Mouse (Mus musculus) urinary bladder, postnatal 36 days (tissue): ENCODE data around the gene Mfsd2b.

Experiments
- DNase-seq, 2 experiments: peaks; one replicate each; pipeline ENCODE4 v3.0.0; 2022; ENCODE audit warnings: low spot score in 2 of 2, mixed read lengths in 1 of 2

Gene Mfsd2b

GRCm38 (mm10) chr12:4873531-4873930 lies 628 bp downstream of the Mfsd2b start:
- DNase-seq: no peak

- no peak for DNase-seq
These were observed 1.1 kb downstream of the Mfsd2b start for GRCm38 (mm10) chr12:4872983-4873477.

DNA sequence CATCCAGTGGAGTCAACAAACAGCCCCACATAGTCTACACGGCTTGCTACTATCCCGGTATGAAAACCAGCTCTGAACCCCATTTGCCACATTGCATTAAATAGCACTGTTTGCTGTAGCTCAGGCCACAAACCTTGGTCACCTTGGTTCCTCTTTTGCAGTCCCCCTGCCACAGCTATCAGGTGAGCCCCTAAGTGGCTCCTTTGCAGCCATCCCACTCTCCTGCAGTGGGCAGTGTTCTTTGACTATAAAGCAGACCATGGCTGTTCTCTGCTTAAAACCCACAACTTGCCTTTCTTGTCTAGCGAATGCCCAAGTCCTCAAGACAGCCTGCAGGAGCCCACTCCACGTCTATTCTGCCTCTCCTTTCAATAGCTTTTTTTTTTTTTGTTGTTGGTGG lies 1.9 kb downstream of the Mfsd2b start:
- DNase-seq: no peak

DNA sequence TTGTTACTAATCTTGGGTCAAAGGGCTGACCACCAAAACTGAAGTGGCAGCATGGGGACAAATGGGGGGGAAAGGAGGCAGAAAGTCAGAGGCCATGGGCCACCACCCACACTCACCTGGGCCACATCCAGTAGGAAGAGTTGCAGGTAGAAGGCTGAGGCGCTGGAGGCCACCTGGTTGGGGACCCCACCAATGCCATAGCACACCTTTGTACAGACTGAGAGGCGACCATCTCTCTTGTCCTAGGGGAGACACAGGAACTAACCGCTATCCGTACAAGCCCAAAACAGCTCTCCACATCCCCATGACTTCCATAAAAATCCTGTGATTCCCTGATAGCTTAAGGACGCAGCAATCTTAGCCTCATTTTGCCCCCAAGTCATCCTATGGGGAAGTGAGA lies 2.9 kb downstream of the Mfsd2b start:
- no peak for DNase-seq

- no peak for DNase-seq
These were observed 5.2 kb downstream of the Mfsd2b start for GRCm38 (mm10) chr12:4868924-4869323.

- no peak for DNase-seq
These were observed 9.8 kb downstream of the Mfsd2b start for GRCm38 (mm10) chr12:4864338-4864690.

DNA sequence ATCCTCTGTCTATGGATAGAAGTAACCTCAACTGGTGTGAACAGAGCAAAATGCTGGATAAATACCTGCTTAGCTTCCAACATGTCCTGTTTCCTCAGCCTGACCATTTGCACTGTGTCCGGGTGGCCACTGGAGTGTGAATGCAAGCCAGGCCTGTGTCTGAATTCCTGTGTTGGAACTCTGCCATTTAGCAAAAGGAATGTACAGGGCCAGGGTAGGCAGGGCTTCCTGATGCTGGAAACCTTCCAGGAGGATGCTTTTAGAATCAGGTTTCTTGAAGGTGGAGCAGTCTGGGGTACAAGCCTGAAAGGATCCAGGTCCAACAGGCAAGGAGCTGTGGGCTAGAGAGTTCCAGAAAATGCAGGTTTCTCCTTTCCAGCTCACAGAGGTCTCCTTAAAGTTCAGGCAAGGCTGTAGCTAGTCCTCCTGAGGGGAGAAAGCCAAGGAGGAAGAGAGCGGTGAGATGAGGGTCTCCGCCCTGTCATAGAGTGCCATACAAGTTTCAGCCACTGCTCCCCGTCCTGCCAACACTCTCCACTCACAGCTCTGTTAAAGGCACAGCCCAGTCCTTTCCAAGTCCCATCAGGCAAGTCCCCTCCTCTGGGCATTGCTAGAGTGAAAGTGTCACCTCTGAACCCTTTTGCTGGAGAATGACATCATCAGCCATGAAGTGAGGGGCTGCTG lies 10.4 kb downstream of the Mfsd2b start:
- DNase-seq: no peak

DNA sequence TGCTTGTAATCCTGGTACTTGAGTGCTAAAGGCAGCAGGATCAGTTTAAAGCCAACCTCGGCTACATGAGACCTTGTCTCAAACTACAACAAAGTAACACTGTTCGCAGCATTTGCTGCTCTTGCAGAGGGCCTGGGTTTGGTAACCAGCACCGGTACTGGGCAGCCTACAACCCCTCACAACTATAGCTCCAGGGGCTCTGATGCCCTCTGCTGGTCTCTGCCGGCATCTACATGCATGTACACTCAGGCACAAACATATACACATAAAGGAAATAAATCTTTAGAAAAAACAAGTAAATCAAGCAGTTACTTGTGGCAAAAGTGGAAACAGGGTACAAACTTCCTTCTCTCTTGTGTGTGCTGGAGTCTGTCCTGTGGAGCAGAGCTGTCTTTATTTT lies 11.5 kb downstream of the Mfsd2b start:
- DNase-seq: no peak

GRCm38 (mm10) chr12:4859241-4859914 lies 14.8 kb downstream of the Mfsd2b start:
- no peak for DNase-seq

DNA sequence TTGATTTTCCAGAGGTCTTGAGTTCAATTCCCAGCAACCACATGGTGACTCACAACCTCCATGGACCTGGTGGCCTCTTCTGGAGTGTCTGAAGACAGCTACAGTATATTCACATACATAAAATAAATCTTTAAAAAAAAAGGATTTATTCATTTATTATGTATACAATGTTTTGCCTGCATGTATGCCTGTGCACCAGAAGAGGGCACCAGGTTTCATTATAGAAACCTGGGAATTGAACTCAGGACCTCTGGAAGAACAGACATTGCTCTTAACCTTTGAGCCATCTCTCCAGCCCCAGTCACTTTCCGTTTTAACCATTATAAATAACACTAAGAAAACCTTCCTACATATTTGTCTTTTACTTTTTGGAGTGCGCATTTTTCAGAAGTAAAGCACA lies 17.3 kb downstream of the Mfsd2b start:
- no peak for DNase-seq

DNA sequence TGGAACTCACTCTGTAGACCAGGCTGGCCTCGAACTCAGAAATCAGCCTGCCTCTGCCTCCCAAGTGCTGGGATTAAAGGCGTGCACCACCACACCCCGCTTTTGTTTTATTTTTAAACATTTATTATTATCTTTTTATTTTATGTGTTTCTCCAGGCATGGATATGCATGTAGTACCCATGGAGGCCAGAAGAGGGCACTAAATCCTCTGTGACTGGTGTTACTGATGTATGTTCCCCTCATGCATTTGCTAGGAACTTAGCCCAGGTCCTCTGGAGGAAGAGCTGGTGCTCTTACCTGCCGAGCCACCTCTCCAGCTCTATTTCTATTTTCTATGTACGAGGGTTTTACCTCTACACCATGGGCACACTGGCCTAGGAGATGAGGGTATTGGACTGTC lies 18.0 kb downstream of the Mfsd2b start:
- no peak for DNase-seq

DNA sequence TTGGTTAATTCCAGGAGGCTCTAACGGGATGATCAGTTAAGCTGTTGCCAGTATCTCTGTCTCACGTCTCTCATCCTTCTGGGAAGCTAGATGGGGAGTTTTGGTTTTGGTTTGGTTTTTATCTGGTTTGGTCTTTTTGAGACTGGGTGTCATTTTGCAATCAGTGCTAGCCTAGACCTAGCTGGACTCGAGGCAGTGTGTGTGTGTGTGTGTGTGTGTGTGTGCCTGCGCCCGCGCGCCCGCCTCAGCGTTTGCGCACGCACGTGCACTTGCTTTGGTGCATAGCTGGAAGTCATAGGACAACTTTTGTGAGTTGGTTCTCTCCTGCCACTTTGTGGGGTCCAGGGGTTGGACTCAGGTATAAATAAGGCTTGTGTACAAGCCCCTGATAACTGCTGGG lies 30.4 kb downstream of the Mfsd2b start:
- peak in 1 of 2 experiments; percentile 28 for DNase-seq

- DNase-seq: peak; percentile 82 to 90
These were observed 31.1 kb downstream of the Mfsd2b start, which contains the start of gene Wdcp for GRCm38 (mm10) chr12:4842890-4843597. Gene Wdcp (plus strand): TSS chr12:4843303.

GRCm38 (mm10) chr12:4842456-4842855 lies 31.7 kb downstream of the Mfsd2b start:
- DNase-seq: no peak

GRCm38 (mm10) chr12:4841392-4841887 lies 32.7 kb downstream of the Mfsd2b start, which contains the start of gene Fkbp1b:
Gene Fkbp1b (minus strand): TSS chr12:4841591.
- peak in 1 of 2 experiments; percentile 54 for DNase-seq

DNA sequence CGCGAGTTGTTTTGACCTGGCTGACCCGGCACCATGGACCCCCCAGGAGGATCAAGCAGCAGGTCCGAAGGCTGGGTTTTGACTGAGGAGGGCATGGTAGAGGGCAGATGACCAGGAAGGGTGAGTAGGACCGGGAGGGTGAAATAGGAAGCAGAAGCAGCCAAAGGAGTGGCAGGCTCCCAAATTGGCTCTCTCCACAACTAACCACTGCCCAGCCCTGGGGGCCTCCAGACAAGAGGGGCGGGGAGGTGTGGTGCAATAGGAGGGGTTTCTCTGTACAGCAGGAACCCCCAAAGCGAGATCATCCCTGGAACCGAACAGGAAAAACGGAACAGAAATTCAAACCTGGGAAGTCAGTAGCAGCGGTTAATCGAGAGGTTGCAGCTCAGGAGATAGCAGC lies 33.4 kb downstream of the Mfsd2b start:
- DNase-seq: no peak

GRCm38 (mm10) chr12:4840010-4840409 lies 34.1 kb downstream of the Mfsd2b start:
- DNase-seq: no peak

GRCm38 (mm10) chr12:4836959-4837358 lies 37.2 kb downstream of the Mfsd2b start:
- no peak for DNase-seq

- DNase-seq: no peak
These were observed 46.9 kb downstream of the Mfsd2b start for GRCm38 (mm10) chr12:4827256-4827655.

DNA sequence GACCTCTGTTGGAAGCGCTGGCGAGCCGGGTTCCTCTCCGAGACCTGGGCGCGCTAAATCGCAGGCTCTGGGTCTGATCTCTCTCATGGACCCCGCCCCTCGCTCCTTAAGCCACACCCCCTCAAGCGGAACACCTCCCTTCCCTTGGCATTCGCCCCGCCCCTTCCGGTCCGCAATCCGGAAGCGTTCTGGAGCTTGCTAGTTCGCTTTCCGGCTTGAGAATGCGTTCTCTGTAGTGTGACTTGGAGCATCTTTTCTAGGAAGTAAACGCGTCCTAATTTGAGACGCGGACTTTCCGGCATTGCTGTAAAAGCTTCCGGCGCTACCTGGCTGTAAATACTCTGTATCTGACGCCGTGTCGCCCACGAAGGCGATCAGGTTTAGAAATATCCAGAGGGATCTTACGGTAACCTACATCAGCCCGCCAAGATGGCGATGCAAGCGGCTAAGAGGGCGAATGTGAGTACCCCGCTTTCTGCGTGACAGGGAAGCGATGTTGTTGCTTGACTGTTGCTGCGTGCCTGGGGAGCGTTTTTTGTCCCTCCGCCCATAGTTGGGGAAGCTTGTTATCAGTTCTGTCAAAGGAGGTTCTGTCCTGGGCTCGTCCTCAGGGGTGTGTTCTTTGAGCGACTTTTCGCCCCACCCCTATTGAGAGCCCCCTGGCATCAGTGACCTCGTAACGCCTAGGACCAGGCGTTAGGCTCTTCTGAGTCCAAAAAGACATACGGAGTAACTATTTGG lies 56.6 kb downstream of the Mfsd2b start, which contains the start of gene Sf3b6:
Sf3b6 (plus strand) TSS at position 184 of the 741 bp plus-strand sequence.
- DNase-seq: peak; percentile 99

GRCm38 (mm10) chr12:4816680-4817360 lies 57.3 kb downstream of the Mfsd2b start:
- DNase-seq: no peak
